Mouse (Mus musculus) heart, postnatal 14 days (tissue): ENCODE data around the gene Kirrel3. TPM values are rescaled to one million over a fixed set of nuclear protein-coding genes. Genes with fewer than 3 reads are reported as not detected.

Experiments
- DNase-seq, 2 experiments: peaks; one replicate each; pipeline ENCODE4 v3.0.0; 2021 to 2022
- intact Hi-C: fragments of 180-260 bp; cut with DNase I; formaldehyde crosslinking; loops from one replicate; pipeline ENCODE4 v1.15.1; 2025
- total RNA-seq, 2 experiments: library from RNA; stranded (reverse); gene quantifications; 2 replicates each; pipeline ENCODE4 v1.2.3; 2021

Gene Kirrel3
- total RNA-seq, 2 experiments from 2014 or later: 0.95 to 1.0 TPM

- DNase-seq: no peak
- intact Hi-C loops: no loop called here
These were observed 7.9 kb downstream of the Kirrel3 start for GRCm38 (mm10) chr9:34493571-34493970.

- intact Hi-C loops: loop anchor here (1.0 to 5.0 kb wide), 5 partner anchors 255 to 667 kb away; no protein-coding TSS in a partner anchor
- no peak for DNase-seq
These were observed 12.4 kb downstream of the Kirrel3 start for GRCm38 (mm10) chr9:34498126-34498525.

- intact Hi-C loops: loop anchor here (1.0 to 5.0 kb wide), 5 partner anchors 254 to 666 kb away; no protein-coding TSS in a partner anchor
- peak; percentile 72 to 86 for DNase-seq
These were observed 13.0 kb downstream of the Kirrel3 start for GRCm38 (mm10) chr9:34498651-34499050.

- intact Hi-C loops: no loop called here
- DNase-seq: no peak
These were observed 21.5 kb downstream of the Kirrel3 start for GRCm38 (mm10) chr9:34507164-34507563.

- DNase-seq: no peak
- intact Hi-C loops: no loop called here
These were observed 33.2 kb downstream of the Kirrel3 start for GRCm38 (mm10) chr9:34518861-34519260.

GRCm38 (mm10) chr9:34520234-34520950 is 34.7 kb downstream of the Kirrel3 start:
- DNase-seq: no peak
- intact Hi-C loops: no loop called here

- intact Hi-C loops: no loop called here
- DNase-seq: no peak
These were observed 40.0 kb downstream of the Kirrel3 start for GRCm38 (mm10) chr9:34525695-34526094.

- no peak for DNase-seq
- intact Hi-C loops: no loop called here
These were observed 53.1 kb downstream of the Kirrel3 start for GRCm38 (mm10) chr9:34538591-34539335.

GRCm38 (mm10) chr9:34541908-34542307 is 56.2 kb downstream of the Kirrel3 start:
- no peak for DNase-seq
- intact Hi-C loops: no loop called here

GRCm38 (mm10) chr9:34555699-34556098 is 70.0 kb downstream of the Kirrel3 start:
- no peak for DNase-seq
- intact Hi-C loops: no loop called here

GRCm38 (mm10) chr9:34557846-34558245 is 72.2 kb downstream of the Kirrel3 start:
- intact Hi-C loops: no loop called here
- DNase-seq: peak in 1 of 2 experiments; percentile 0

GRCm38 (mm10) chr9:34558291-34558899 is 72.7 kb downstream of the Kirrel3 start:
- DNase-seq: no peak
- intact Hi-C loops: no loop called here

GRCm38 (mm10) chr9:34559102-34559501 is 73.4 kb downstream of the Kirrel3 start:
- DNase-seq: no peak
- intact Hi-C loops: no loop called here

- no peak for DNase-seq
- intact Hi-C loops: no loop called here
These were observed 75.6 kb downstream of the Kirrel3 start for GRCm38 (mm10) chr9:34561281-34561680.

GRCm38 (mm10) chr9:34562437-34563000 is 76.8 kb downstream of the Kirrel3 start:
- intact Hi-C loops: no loop called here
- no peak for DNase-seq

- DNase-seq: no peak
These were observed 88.2 kb downstream of the Kirrel3 start for GRCm38 (mm10) chr9:34573906-34574305.

GRCm38 (mm10) chr9:34574611-34575010 is 88.9 kb downstream of the Kirrel3 start:
- intact Hi-C loops: no loop called here
- DNase-seq: no peak

More at GRCm38 (mm10) chr9:34573906-34574305, 88.2 kb downstream of the Kirrel3 start:
- intact Hi-C loops: no loop called here

- no peak for DNase-seq
- intact Hi-C loops: no loop called here
These were observed 93.5 kb downstream of the Kirrel3 start for GRCm38 (mm10) chr9:34579174-34579573.

- intact Hi-C loops: no loop called here
- DNase-seq: no peak
These were observed 94.4 kb downstream of the Kirrel3 start for GRCm38 (mm10) chr9:34580059-34580458.

- DNase-seq: no peak
- intact Hi-C loops: no loop called here
These were observed 96.8 kb downstream of the Kirrel3 start for GRCm38 (mm10) chr9:34582496-34582895.

GRCm38 (mm10) chr9:34585487-34585886 is 99.8 kb downstream of the Kirrel3 start:
- intact Hi-C loops: no loop called here
- no peak for DNase-seq
